Mouse (Mus musculus): ENCODE data around the gene Fscn1. TPM values are rescaled to one million over a fixed set of nuclear protein-coding genes. Genes with fewer than 3 reads are reported as not detected.

Fscn1 gene
- polyA plus RNA-seq (2014; fragmentation: Illumina TruSeq; extraction: RNeasy Lipid Tissue Mini Kit (QIAGEN cat#74804); ENCODE audit: low read depth, low replicate concordance) = 0.82 TPM

GRCm38 (mm10) chr5:142959576-142960556, at the start of gene Fscn1:
Gene Fscn1 (plus strand): TSS chr5:142960343.

Other genes with a start within 250 kb of the Fscn1 start
- gene Tnrc18, start 142.7 kb upstream of the Fscn1 start, polyA plus RNA-seq (2014; fragmentation: Illumina TruSeq; extraction: RNeasy Lipid Tissue Mini Kit (QIAGEN cat#74804); ENCODE audit: low read depth, low replicate concordance) = 0.76 TPM
- gene Fbxl18, start 64.9 kb upstream of the Fscn1 start, polyA plus RNA-seq (2014; fragmentation: Illumina TruSeq; extraction: RNeasy Lipid Tissue Mini Kit (QIAGEN cat#74804); ENCODE audit: low read depth, low replicate concordance) = 1.7 TPM
- 1,855 TPM for gene Actb, start 53.6 kb upstream of the Fscn1 start, polyA plus RNA-seq (2014; fragmentation: Illumina TruSeq; extraction: RNeasy Lipid Tissue Mini Kit (QIAGEN cat#74804); ENCODE audit: low read depth, low replicate concordance)
- gene Rnf216, start 152.7 kb downstream of the Fscn1 start, polyA plus RNA-seq (2014; fragmentation: Illumina TruSeq; extraction: RNeasy Lipid Tissue Mini Kit (QIAGEN cat#74804); ENCODE audit: low read depth, low replicate concordance) = 58.0 TPM
- not detected for gene Olfr718-ps1, start 187.2 kb downstream of the Fscn1 start, polyA plus RNA-seq (2014; fragmentation: Illumina TruSeq; extraction: RNeasy Lipid Tissue Mini Kit (QIAGEN cat#74804); ENCODE audit: low read depth, low replicate concordance)
- 10.3 TPM for gene Rbak, start 220.4 kb downstream of the Fscn1 start, polyA plus RNA-seq (2014; fragmentation: Illumina TruSeq; extraction: RNeasy Lipid Tissue Mini Kit (QIAGEN cat#74804); ENCODE audit: low read depth, low replicate concordance)
- gene Spdye4b, start 220.7 kb downstream of the Fscn1 start, polyA plus RNA-seq (2014; fragmentation: Illumina TruSeq; extraction: RNeasy Lipid Tissue Mini Kit (QIAGEN cat#74804); ENCODE audit: low read depth, low replicate concordance) = not detected

All from adrenal gland, adult 10 weeks (tissue).